Mouse (Mus musculus): ENCODE data around the gene Fam13c. TPM values are rescaled to one million over a fixed set of nuclear protein-coding genes. Genes with fewer than 3 reads are reported as not detected.

The Fam13c gene
- polyA plus RNA-seq, 1 experiment from 2014 or later = 19.8 TPM

- peak; percentile 15 for DNase-seq (ENCODE audit: low spot score)
- WGBS = 31% methylated on average over 7 of the region's 7 CpGs
These were observed 44.4 kb downstream of the Fam13c start for GRCm38 (mm10) chr10:70484568-70485286.

GRCm38 (mm10) chr10:70485287-70485612 is 45.0 kb downstream of the Fam13c start:
- H3K36me3 ChIP-seq (ENCODE audit: control insufficient read depth, insufficient read depth, low read length) = no peaks in the 10 kb centered on the region
- no peaks in the 10 kb centered on the region for H3K4me1 ChIP-seq (replicated peaks; ENCODE audit: control insufficient read depth, insufficient read depth, low read length)
- 14% methylated on average over 7 of the region's 7 CpGs for WGBS
- no peak overlapping the region for H3K9ac ChIP-seq (ENCODE audit: low read depth, low read length)
- DNase-seq (ENCODE audit: low spot score) = peak; percentile 76
- H3K4me3 ChIP-seq (ENCODE audit: low read depth, low read length) = no peak overlapping the region
- ATAC-seq (ENCODE audit: low FRiP score) = peak; percentile 53; the same call in 1 of the 2 replicates
- no peak overlapping the region for H3K4me2 ChIP-seq (replicated peaks; ENCODE audit: low read depth, low read length)
- H3K9me3 ChIP-seq (ENCODE audit: control insufficient read depth, low read length) = no peaks in the 10 kb centered on the region
- H3K27ac ChIP-seq (ENCODE audit: low read depth, low read length) = 0 out of 2 replicates have a peak overlapping the region, but pooled peaks have one; percentile 36
- no peaks in the 10 kb centered on the region for H3K27me3 ChIP-seq (ENCODE audit: control insufficient read depth, insufficient read depth, low read length)

More at GRCm38 (mm10) chr10:70484568-70485286, 44.4 kb downstream of the Fam13c start:
- H3K4me1 ChIP-seq (replicated peaks; ENCODE audit: control insufficient read depth, insufficient read depth, low read length) = no peaks in the 10 kb centered on the region
- no peak overlapping the region for H3K9ac ChIP-seq (ENCODE audit: low read depth, low read length)
- H3K4me3 ChIP-seq (ENCODE audit: low read depth, low read length) = no peak overlapping the region
- H3K9me3 ChIP-seq (ENCODE audit: control insufficient read depth, low read length) = no peaks in the 10 kb centered on the region
- no peak overlapping the region for H3K4me2 ChIP-seq (replicated peaks; ENCODE audit: low read depth, low read length)
- H3K36me3 ChIP-seq (ENCODE audit: control insufficient read depth, insufficient read depth, low read length) = no peaks in the 10 kb centered on the region
- H3K27me3 ChIP-seq (ENCODE audit: control insufficient read depth, insufficient read depth, low read length) = no peaks in the 10 kb centered on the region
- peak overlapping the region; percentile 39; the same call in 1 of the 2 replicates for H3K27ac ChIP-seq (ENCODE audit: low read depth, low read length)
- ATAC-seq (ENCODE audit: low FRiP score) = 0 out of 2 replicates have a peak, but pooled peaks have one; percentile 60

GRCm38 (mm10) chr10:70486651-70487050 is 46.4 kb downstream of the Fam13c start:
- 92% methylated on average over 6 of the region's 6 CpGs for WGBS
- Histone ChIP-seq H3K27ac (ENCODE audit: low read depth, low read length) (no peak overlapping the region), H3K9ac (ENCODE audit: low read depth, low read length) (no peak overlapping the region), H3K36me3 (ENCODE audit: control insufficient read depth, insufficient read depth, low read length) (no peaks in the 10 kb centered on the region), H3K27me3 (ENCODE audit: control insufficient read depth, insufficient read depth, low read length) (no peaks in the 10 kb centered on the region), H3K4me3 (ENCODE audit: low read depth, low read length) (no peak overlapping the region), H3K4me1 (replicated peaks; ENCODE audit: control insufficient read depth, insufficient read depth, low read length) (no peaks in the 10 kb centered on the region), H3K9me3 (ENCODE audit: control insufficient read depth, low read length) (no peaks in the 10 kb centered on the region), H3K4me2 (replicated peaks; ENCODE audit: low read depth, low read length) (no peak overlapping the region)
- DNase-seq (ENCODE audit: low spot score) = no peak
- ATAC-seq (ENCODE audit: low FRiP score) = no peak

- no peak overlapping the region for H3K27ac ChIP-seq (ENCODE audit: low read depth, low read length)
- no peaks in the 10 kb centered on the region for H3K36me3 ChIP-seq (ENCODE audit: control insufficient read depth, insufficient read depth, low read length)
- H3K27me3 ChIP-seq (ENCODE audit: control insufficient read depth, insufficient read depth, low read length) = no peaks in the 10 kb centered on the region
- WGBS = 89% methylated on average over 3 of the region's 3 CpGs
- ATAC-seq (ENCODE audit: low FRiP score) (no peak), DNase-seq (ENCODE audit: low spot score) (no peak)
- no peak overlapping the region for H3K4me3 ChIP-seq (ENCODE audit: low read depth, low read length)
- H3K4me1 ChIP-seq (replicated peaks; ENCODE audit: control insufficient read depth, insufficient read depth, low read length) = no peaks in the 10 kb centered on the region
- H3K4me2 ChIP-seq (replicated peaks; ENCODE audit: low read depth, low read length) = no peak overlapping the region
- H3K9ac ChIP-seq (ENCODE audit: low read depth, low read length) = no peak overlapping the region
- no peaks in the 10 kb centered on the region for H3K9me3 ChIP-seq (ENCODE audit: control insufficient read depth, low read length)
These were observed 53.6 kb downstream of the Fam13c start for GRCm38 (mm10) chr10:70493891-70494290.

GRCm38 (mm10) chr10:70494441-70494840 is 54.2 kb downstream of the Fam13c start:
- ATAC-seq (ENCODE audit: low FRiP score) = no peak
- Histone ChIP-seq H3K9me3 (ENCODE audit: control insufficient read depth, low read length) (no peaks in the 10 kb centered on the region), H3K4me3 (ENCODE audit: low read depth, low read length) (no peak overlapping the region), H3K36me3 (ENCODE audit: control insufficient read depth, insufficient read depth, low read length) (no peaks in the 10 kb centered on the region), H3K4me1 (replicated peaks; ENCODE audit: control insufficient read depth, insufficient read depth, low read length) (no peaks in the 10 kb centered on the region), H3K9ac (ENCODE audit: low read depth, low read length) (no peak overlapping the region), H3K4me2 (replicated peaks; ENCODE audit: low read depth, low read length) (no peak overlapping the region), H3K27me3 (ENCODE audit: control insufficient read depth, insufficient read depth, low read length) (no peaks in the 10 kb centered on the region), H3K27ac (ENCODE audit: low read depth, low read length) (no peak overlapping the region)
- DNase-seq (ENCODE audit: low spot score) = no peak
- WGBS = 56% methylated on average over 2 of the region's 2 CpGs

GRCm38 (mm10) chr10:70495106-70496104 is 55.1 kb downstream of the Fam13c start:
- DNase-seq (ENCODE audit: low spot score) (no peak), ATAC-seq (ENCODE audit: low FRiP score) (no peak)
- Histone ChIP-seq H3K4me2 (replicated peaks; ENCODE audit: low read depth, low read length) (no peak overlapping the region), H3K27me3 (ENCODE audit: control insufficient read depth, insufficient read depth, low read length) (no peaks in the 10 kb centered on the region), H3K9me3 (ENCODE audit: control insufficient read depth, low read length) (no peaks in the 10 kb centered on the region), H3K27ac (ENCODE audit: low read depth, low read length) (no peak overlapping the region), H3K4me1 (replicated peaks; ENCODE audit: control insufficient read depth, insufficient read depth, low read length) (no peaks in the 10 kb centered on the region), H3K9ac (ENCODE audit: low read depth, low read length) (no peak overlapping the region), H3K36me3 (ENCODE audit: control insufficient read depth, insufficient read depth, low read length) (no peaks in the 10 kb centered on the region), H3K4me3 (ENCODE audit: low read depth, low read length) (no peak overlapping the region)
- 86% methylated on average over 4 of the region's 4 CpGs for WGBS

- Histone ChIP-seq H3K27me3 (ENCODE audit: control insufficient read depth, insufficient read depth, low read length) (no peaks in the 10 kb centered on the region), H3K4me3 (ENCODE audit: low read depth, low read length) (no peak overlapping the region), H3K4me1 (replicated peaks; ENCODE audit: control insufficient read depth, insufficient read depth, low read length) (no peaks in the 10 kb centered on the region), H3K36me3 (ENCODE audit: control insufficient read depth, insufficient read depth, low read length) (no peaks in the 10 kb centered on the region), H3K27ac (ENCODE audit: low read depth, low read length) (no peak overlapping the region), H3K9me3 (ENCODE audit: control insufficient read depth, low read length) (no peaks in the 10 kb centered on the region), H3K4me2 (replicated peaks; ENCODE audit: low read depth, low read length) (no peak overlapping the region), H3K9ac (ENCODE audit: low read depth, low read length) (no peak overlapping the region)
- ATAC-seq (ENCODE audit: low FRiP score) (no peak), DNase-seq (ENCODE audit: low spot score) (no peak)
These were observed 56.7 kb downstream of the Fam13c start for GRCm38 (mm10) chr10:70496938-70497337.

- no peak overlapping the region for H3K4me2 ChIP-seq (replicated peaks; ENCODE audit: low read depth, low read length)
- H3K9ac ChIP-seq (ENCODE audit: low read depth, low read length) = no peak overlapping the region
- H3K27ac ChIP-seq (ENCODE audit: low read depth, low read length) = no peak overlapping the region
- H3K4me3 ChIP-seq (ENCODE audit: low read depth, low read length) = no peak overlapping the region
- H3K36me3 ChIP-seq (ENCODE audit: control insufficient read depth, insufficient read depth, low read length) = no peaks in the 10 kb centered on the region
- peak; percentile 60 for ATAC-seq (ENCODE audit: low FRiP score)
- WGBS = 39% methylated on average over 2 of the region's 2 CpGs
- DNase-seq (ENCODE audit: low spot score) = peak; percentile 45
- H3K9me3 ChIP-seq (ENCODE audit: control insufficient read depth, low read length) = no peaks in the 10 kb centered on the region
- no peaks in the 10 kb centered on the region for H3K4me1 ChIP-seq (replicated peaks; ENCODE audit: control insufficient read depth, insufficient read depth, low read length)
- no peaks in the 10 kb centered on the region for H3K27me3 ChIP-seq (ENCODE audit: control insufficient read depth, insufficient read depth, low read length)
These were observed 58.0 kb downstream of the Fam13c start for GRCm38 (mm10) chr10:70498328-70498727.

All from hindbrain, embryonic 11.5 days (tissue).